Mouse (Mus musculus) retina, postnatal 1 day (tissue): ENCODE measurements at regions not wholly inside any gene's neighbourhood (a gene's known extent, or its start where the extent isn't known, plus 50 kb on each side); places are given as distances from the start of the nearest gene placed in this dataset.
A peak's percentile ranks its signal among the peaks of the same experiment; 100 is the strongest.

Experiments
- DNase-seq: peaks from one replicate; pipeline ENCODE4 v3.0.0-alpha.2; 2012

DNA sequence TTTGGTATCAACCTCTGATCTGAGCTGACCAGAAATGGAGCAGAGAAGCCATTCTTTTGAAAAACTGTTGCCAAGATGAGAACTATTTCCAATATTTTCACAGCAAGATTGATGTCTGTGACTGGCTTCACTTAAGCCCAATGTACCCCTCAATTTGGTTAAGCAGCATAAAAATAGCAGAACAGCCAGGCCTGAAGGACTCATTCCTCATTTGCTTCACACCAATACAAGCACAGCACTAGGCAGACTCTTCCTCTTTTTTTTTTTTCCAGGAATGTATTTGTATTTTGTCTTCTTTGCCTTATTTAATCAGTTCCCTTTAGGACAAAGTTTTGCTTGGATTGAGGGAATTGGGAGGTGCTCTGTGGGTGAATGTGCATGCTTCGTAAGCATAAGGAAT is 441.4 kb upstream of the Btbd3 start:
- no peak for DNase-seq

DNA sequence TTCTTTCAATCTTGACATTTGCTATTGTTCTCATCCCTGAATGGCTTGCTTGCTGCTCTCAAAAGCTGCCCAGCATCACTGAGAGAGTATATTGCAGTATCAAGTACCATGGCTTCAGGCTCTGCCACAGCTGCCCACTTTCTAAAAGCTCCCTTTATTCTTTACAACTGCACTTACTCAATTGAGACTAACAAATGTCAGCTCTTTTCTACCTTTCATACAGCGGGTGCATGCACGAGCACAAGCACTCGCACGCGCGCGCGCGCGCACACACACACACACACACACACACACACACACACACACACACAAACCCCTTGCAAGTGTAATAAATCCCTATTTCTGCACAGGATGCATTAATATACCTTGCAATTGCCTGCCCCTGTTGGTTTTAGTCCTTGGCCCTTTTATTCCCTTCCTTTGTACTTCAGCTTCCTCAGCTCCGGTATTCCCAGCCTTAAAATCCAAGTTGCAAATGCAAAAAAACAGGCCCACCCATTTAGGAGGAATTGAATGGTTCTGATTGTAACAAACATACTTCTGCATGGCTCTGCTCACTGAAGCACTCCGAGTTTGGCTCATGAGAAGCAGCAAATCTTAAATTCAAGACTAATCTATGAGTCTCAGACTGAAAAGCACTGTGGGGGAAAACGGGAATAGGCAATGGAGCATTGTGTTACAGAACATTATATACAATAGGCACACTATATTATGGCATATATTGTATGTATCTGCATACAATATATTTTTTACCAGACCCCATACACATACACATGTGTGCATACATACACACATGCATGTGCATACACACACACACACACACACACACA is 447.7 kb upstream of the Btbd3 start:
- no peak for DNase-seq

- no peak for DNase-seq
Measured at GRCm38 (mm10) chr2:137807594-137808295, 448.6 kb upstream of the Btbd3 start.

DNA sequence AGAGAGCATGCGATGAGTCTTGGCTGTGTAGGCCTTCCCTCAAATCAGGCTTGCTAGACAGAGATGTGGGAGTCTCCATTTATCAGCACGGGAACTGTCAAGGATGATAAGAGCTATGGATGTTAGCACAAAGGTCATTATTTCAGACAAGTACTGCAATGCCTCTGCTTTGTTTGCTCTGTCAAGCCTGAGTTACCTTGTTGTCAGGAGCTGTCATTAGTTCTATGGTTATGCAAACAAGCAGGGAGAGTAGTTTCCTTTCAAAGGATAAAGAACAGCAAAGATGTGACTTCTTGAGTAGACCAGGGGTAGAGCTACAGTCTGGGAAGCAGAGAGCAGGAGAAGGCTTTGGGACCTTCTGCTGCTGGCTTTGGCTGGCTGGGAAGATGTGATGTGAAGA is 461.5 kb upstream of the Btbd3 start:
- DNase-seq, result peak; percentile 3

GRCm38 (mm10) chr2:137784091-137784490 is 472.3 kb upstream of the Btbd3 start:
- DNase-seq, result no peak

- DNase-seq, result no peak
Measured at GRCm38 (mm10) chr2:137777430-137777829, 478.9 kb upstream of the Btbd3 start.

GRCm38 (mm10) chr2:137764785-137765184 is 491.6 kb upstream of the Btbd3 start:
- DNase-seq, result no peak

GRCm38 (mm10) chr2:137759455-137759854 is 496.9 kb upstream of the Btbd3 start:
- DNase-seq, result no peak

DNA sequence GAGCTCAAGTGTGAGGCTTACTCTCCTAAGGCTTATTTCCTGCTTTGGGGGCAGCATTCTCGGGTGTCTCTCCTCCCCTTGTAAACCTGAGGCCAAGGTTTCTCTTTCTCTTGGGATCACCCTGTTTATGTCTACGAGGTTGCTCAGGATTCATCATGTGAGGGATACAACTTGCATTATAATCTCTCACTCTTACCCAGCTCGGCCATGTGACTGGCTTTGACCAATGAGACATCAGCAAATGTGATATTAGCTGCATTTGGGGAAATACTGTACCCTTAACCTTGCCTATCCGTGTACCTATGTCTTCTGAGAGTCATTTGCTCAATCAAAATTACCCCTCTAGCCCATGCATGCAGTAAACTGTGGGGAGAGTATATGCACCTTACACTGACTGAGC is 498.0 kb upstream of the Btbd3 start:
- no peak for DNase-seq

DNA sequence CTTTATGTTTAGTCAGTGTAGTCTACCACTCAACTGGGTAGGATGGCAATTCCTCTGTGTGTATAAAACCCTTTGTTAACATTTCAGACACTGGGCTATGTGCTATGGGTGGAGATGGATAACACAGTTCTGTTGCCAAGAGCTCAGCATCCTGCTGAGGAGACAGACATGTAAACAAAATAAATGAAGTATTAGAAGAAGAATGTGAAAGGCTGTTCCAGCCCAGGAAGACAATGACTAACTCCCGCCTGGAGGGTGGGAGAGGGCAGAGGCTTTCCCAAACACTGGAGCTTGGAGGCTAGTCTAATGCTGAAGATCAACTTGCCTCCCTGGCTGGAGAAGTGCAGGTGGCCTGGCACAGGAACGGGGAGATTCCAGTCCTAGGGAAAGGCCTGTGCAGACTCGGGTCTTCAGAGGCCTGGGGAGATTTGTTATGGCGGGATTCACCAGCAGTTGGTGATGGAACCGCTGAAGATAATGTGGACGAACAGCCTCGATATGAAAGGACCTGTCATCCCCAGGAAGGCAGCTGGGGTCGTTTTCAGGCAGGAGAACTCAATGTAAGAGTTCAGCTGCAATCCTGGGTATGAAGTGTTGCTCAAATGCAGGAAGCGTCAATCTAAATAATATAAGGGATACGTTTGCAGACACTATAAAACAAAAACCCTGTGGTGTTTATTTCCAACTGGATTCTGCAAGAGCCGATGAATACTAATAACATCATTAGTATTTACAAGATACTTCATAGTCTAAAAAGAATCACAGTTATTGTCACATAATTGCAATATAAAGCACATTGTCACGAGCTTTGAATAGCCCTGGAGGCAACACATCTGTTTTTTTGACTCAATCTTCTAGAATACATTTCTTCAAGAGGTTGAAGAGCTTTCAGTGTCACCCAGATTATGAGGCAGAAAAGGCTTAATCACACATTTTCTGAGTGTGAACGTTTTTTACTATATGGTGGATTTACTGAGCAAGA is 498.8 kb upstream of the Btbd3 start:
- peak; percentile 5 for DNase-seq

GRCm38 (mm10) chr2:137756220-137756619 is 500.1 kb upstream of the Btbd3 start:
- no peak for DNase-seq

DNA sequence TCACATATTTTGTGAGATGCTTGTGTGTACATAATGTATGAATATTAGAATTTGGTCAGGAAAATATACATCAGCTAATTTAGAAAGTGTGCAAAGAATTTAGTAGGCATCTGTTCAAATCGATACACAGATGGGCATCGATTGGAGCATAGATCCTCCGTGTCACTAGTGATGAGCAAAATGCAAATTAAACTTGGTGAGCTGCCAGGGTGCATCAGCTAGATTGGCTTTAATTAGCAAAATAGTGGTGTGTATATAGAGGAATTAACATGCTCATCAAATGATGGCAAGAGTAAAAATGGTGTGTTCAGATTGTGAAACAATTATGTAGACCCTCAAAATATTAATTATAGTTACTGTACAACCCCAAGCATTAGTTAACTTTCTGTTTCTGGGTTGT is 501.9 kb upstream of the Btbd3 start:
- DNase-seq, result peak; percentile 51

GRCm38 (mm10) chr2:137732410-137732809 is 524.0 kb upstream of the Btbd3 start:
- peak; percentile 70 for DNase-seq

- peak; percentile 81 for DNase-seq
Measured at GRCm38 (mm10) chr2:137730472-137730931, 525.9 kb upstream of the Btbd3 start.

DNA sequence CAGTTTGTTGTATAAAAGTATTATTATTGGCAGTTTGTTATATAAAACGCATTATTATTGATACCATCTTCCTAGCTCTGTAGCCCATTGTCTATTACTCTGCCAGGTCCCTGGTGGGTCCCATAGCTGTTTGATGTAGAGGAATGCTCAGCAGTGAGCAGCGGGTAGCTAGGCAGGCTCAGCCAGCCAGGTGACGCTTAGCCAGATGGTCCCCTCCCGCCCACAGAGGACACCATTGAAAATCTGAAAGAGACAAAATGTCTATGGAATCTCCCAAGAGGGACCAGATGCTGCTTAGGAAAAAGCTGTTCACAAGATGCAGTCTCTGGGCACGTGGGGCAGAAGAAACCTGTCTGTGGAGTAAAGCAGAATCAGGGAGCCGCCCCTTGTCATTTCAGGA is 526.5 kb upstream of the Btbd3 start:
- DNase-seq, result peak; percentile 18

- DNase-seq, result no peak
Measured at GRCm38 (mm10) chr2:137729207-137729606, 527.2 kb upstream of the Btbd3 start.

DNA sequence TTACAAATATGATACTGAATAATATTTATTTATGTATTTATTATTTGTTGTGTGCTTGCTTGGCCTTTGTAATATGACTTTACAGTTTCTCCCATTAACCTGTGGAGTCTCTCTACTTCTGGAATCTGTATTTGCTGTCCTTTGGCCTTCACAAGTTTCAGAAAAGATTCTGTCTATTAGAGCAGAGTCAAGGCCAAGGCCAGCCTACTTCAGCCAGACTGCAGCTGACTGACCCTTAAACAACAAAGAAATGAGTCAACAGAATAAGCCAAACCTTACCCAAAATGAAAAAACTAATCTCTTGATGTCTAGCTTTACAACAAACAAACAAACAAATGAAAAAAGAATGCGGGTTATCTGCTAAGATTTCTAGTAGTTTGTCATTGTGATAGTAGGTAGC is 532.7 kb upstream of the Btbd3 start:
- DNase-seq, result no peak

- no peak for DNase-seq
Measured at GRCm38 (mm10) chr2:137721767-137722424, 534.5 kb upstream of the Btbd3 start.

DNA sequence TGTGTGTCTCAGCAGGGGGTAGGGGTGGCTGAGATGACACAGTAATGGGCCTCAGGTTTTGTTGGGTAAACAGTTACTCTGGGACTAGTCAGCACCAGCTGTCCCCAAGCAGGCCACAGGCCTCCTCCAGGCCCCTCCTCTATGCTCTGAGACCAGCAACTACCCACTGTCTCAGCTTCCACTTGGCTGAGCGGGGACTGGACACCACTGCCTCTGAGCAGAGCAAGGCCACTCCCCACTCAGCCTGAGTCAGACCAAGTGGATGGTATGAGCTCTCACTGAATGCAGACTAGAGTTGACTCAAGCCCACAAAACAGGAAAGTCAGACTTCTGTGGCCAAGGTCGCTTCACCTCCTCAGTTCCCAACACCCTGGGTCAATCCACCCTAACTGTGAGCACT is 540.5 kb upstream of the Btbd3 start:
- peak; percentile 33 for DNase-seq

- peak; percentile 92 for DNase-seq
Measured at GRCm38 (mm10) chr2:137706528-137706988, 549.8 kb upstream of the Btbd3 start.

GRCm38 (mm10) chr2:137705724-137706422 is 550.5 kb upstream of the Btbd3 start:
- peak; percentile 89 for DNase-seq
